Mouse (Mus musculus) monocyte, adult 2 months (primary cell): ENCODE results near the gene Entpd1.
A peak's percentile ranks its signal among the peaks of the same experiment; 100 is the strongest.

ENCODE experiments used
- DNase-seq, 2 experiments: peaks; one replicate each; pipeline ENCODE4 v3.0.0; 2022; ENCODE audit warnings: low spot score in 2 of 2, low read depth in 1 of 2

The Entpd1 gene

GRCm38 (mm10) chr19:40722137-40723038, 110.2 kb downstream of the Entpd1 start:
- peak; percentile 16 to 22 for DNase-seq

- no peak for DNase-seq
Measured at GRCm38 (mm10) chr19:40723516-40723915, 111.3 kb downstream of the Entpd1 start.

- DNase-seq: no peak
Measured at GRCm38 (mm10) chr19:40726148-40726547, 114.0 kb downstream of the Entpd1 start.

GRCm38 (mm10) chr19:40726614-40727013, 114.4 kb downstream of the Entpd1 start:
- DNase-seq: no peak

GRCm38 (mm10) chr19:40728213-40728612, 116.0 kb downstream of the Entpd1 start:
- no peak for DNase-seq

- DNase-seq: no peak
Measured at GRCm38 (mm10) chr19:40728732-40729420, 116.7 kb downstream of the Entpd1 start.

- DNase-seq: no peak
Measured at GRCm38 (mm10) chr19:40733409-40733808, 121.2 kb downstream of the Entpd1 start.

GRCm38 (mm10) chr19:40733849-40734248, 121.7 kb downstream of the Entpd1 start:
- DNase-seq: no peak

- DNase-seq: peak in 1 of 2 experiments; percentile 30
Measured at GRCm38 (mm10) chr19:40736680-40737512, 124.7 kb downstream of the Entpd1 start.

- no peak for DNase-seq
Measured at GRCm38 (mm10) chr19:40737613-40738012, 125.4 kb downstream of the Entpd1 start.

- DNase-seq: no peak
Measured at GRCm38 (mm10) chr19:40738683-40739324, 126.6 kb downstream of the Entpd1 start.

GRCm38 (mm10) chr19:40746603-40747002, 134.4 kb downstream of the Entpd1 start:
- no peak for DNase-seq

- no peak for DNase-seq
Measured at GRCm38 (mm10) chr19:40748559-40748958, 136.4 kb downstream of the Entpd1 start, which contains the start of gene Cc2d2b. Gene Cc2d2b, plus strand, starts transcription at chr19:40748753.

GRCm38 (mm10) chr19:40754311-40754710, 142.1 kb downstream of the Entpd1 start:
- peak in 1 of 2 experiments; percentile 53 for DNase-seq

GRCm38 (mm10) chr19:40760071-40760470, 147.9 kb downstream of the Entpd1 start:
- DNase-seq: no peak

GRCm38 (mm10) chr19:40762023-40762759, 150.0 kb downstream of the Entpd1 start:
- DNase-seq: peak in 1 of 2 experiments; percentile 1

GRCm38 (mm10) chr19:40767189-40767588, 155.0 kb downstream of the Entpd1 start:
- DNase-seq: no peak

GRCm38 (mm10) chr19:40769341-40769770, 157.2 kb downstream of the Entpd1 start:
- no peak for DNase-seq

- DNase-seq: no peak
Measured at GRCm38 (mm10) chr19:40788004-40788714, 176.0 kb downstream of the Entpd1 start.
